Mouse (Mus musculus) retina, postnatal 7 days (tissue): ENCODE results near the gene Zfp639.

Source experiments
- DNase-seq: peaks from one replicate; pipeline ENCODE4 v3.0.0-alpha.2; 2012; ENCODE audit warnings: low read depth, low spot score

Gene Zfp639

GRCm38 (mm10) chr3:32509496-32510374 is at the start of gene Zfp639:
Zfp639 (plus strand) TSS chr3:32510259.
- no peak for DNase-seq

- DNase-seq, result no peak
Measured at GRCm38 (mm10) chr3:32467321-32467720, 42.7 kb upstream of the Zfp639 start.

DNA sequence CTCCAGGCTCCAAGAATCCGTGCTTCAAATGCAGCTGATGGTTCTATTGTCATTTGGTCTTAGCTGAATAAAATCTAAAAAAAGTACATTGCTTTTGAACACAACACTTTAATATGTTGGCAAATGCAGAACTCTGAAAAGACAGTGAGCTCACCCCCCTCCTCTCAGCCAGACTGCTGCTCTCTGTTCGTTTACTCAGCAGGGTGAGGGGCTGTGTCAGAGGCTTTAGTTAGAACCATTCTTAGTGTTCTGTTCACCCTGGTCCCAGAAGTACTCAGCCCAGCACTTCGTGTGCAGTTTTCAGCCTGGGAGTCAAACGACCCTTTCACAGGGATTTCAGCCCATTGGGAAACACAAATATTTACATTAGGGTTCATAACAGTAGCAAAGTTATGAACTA is 41.6 kb upstream of the Zfp639 start:
- DNase-seq, result no peak

DNA sequence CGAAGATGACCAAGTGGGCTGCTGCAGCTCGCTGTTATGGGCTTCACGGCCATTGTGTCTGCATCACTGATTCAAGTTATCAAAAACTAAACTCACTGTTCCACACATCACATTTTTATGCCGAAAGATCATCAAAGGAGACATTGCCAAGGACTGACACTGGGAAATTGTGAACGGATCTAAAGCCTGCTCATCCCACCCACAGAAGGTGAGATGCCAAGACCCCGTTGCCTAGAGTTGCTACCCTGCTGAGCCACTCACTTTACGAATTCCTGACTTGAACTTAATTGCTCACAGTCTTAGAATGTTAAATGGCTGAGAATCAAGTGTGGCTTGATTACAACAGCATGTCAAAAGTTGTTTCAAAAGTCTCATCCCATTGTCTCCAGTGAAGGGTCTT is 39.6 kb upstream of the Zfp639 start:
- no peak for DNase-seq

DNA sequence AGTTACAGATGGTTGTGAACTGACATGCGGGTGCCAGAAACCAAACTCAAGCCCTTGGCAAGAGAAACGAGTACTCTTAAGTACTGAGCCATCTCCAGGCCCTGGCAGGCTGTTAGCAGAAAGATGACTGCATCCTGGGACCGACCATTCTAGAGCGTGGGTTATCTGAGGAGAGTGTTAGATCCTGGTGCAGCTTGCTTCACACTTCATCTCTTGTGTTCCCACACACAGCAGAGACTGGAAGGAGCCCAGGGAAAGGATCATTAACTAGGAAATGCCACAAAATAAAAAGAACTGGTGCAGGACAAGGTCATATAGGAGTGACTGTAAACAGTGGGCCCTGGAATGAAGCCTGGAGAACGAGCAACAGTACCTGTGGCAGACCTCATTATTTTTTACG is 39.0 kb upstream of the Zfp639 start:
- DNase-seq, result no peak

DNA sequence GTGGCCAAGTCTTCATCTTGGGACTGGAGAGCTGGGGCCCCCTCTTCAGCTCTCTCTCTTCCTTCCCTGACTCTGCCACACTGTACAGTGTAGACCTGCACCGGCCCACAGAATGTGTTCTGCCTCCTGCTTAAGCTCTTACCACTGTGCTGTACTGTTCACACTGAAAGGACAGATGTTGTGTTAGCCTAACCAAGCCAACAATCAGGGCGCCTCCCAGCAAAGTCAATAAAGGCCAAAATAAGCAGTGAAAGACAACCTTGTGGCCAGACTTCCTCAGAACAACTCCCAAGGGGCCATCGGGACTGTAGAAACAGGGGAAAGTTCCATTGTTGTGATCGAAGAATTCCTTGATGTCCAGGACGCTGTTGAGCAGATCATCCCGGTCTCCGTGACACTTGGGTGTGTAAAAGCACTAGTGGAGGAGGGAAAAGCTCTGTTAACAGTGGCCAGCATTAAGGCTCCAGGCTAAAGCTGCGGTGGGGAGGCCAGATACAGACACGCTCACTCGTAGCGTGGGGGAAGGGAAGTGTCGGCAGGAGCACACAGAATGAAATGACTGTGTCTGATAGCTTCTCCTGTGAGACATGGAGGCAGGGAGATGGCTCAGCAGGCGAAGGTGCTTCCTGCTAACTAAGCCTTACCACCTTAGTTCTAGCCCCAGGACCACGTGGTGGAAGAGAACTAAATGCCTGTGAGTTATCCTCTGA is 37.7 kb upstream of the Zfp639 start:
- no peak for DNase-seq

- no peak for DNase-seq
Measured at GRCm38 (mm10) chr3:32473184-32473583, 36.9 kb upstream of the Zfp639 start.

DNA sequence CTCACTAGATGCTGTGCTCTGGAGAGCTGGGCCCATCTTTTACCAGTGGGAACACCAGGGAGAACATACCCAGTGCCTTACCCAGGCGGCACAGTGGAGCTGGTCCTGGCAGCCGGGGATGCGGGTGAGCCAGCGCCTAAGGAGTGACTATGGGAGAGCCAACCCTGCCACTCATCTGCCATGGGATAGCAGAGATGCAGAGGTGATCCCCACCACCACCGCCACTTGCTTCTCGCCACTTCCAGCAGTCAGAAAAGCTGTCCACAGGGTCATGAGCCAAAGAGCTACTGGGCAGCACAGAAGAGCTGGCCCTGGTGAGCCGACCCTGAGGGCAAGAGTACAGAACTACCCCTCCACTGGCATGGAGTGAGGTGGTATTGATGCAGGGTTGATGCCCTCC is 30.1 kb upstream of the Zfp639 start:
- no peak for DNase-seq

GRCm38 (mm10) chr3:32483035-32483434 is 27.0 kb upstream of the Zfp639 start:
- no peak for DNase-seq

GRCm38 (mm10) chr3:32486543-32486942 is 23.5 kb upstream of the Zfp639 start:
- no peak for DNase-seq

GRCm38 (mm10) chr3:32488172-32488571 is 21.9 kb upstream of the Zfp639 start:
- DNase-seq, result no peak

DNA sequence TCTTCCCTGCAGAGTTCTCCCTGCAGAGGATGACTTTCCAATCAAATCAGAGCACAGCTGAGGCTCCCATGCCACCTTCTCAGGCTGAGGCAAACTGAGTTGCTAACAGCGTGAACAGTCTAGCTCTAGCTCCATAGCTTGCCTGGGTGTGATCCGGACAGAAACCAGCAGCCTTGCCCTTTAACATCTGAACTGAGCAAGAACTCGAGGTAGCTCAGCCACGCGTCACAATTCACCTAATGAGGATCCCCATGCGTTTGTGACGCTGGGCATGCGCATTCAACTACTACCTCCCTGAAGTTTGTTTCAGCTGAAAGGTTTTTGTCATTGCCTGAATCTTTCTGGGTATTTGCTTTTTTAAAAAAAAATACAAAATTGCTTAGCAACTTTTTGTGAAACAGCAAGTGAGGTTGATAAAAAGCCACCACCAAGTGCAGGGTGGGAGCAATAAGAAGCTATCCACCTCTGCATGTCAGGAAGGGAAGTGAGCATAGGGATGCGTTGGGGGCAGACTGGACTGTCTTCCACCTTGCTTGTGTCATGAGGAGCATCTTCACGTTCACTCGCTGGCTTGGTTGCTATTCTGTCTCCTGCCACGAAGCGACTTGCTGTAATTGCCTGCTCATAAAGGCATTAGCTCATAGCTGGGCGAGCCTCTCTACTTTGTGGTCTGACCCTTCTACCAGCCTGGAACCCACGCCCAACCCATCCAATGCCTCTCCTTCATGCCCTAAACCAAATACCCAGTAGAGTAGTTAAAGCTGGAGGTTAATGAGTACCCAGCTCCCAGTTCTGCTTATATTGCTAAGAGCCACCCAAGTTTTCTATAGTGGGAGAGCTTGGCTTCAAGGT is 19.8 kb upstream of the Zfp639 start:
- DNase-seq, result no peak

- no peak for DNase-seq
Measured at GRCm38 (mm10) chr3:32490928-32491315, 19.1 kb upstream of the Zfp639 start.

- no peak for DNase-seq
Measured at GRCm38 (mm10) chr3:32492097-32493090, 17.7 kb upstream of the Zfp639 start, which contains the start of gene Kcnmb3. Kcnmb3 (minus strand) TSS chr3:32492231.

DNA sequence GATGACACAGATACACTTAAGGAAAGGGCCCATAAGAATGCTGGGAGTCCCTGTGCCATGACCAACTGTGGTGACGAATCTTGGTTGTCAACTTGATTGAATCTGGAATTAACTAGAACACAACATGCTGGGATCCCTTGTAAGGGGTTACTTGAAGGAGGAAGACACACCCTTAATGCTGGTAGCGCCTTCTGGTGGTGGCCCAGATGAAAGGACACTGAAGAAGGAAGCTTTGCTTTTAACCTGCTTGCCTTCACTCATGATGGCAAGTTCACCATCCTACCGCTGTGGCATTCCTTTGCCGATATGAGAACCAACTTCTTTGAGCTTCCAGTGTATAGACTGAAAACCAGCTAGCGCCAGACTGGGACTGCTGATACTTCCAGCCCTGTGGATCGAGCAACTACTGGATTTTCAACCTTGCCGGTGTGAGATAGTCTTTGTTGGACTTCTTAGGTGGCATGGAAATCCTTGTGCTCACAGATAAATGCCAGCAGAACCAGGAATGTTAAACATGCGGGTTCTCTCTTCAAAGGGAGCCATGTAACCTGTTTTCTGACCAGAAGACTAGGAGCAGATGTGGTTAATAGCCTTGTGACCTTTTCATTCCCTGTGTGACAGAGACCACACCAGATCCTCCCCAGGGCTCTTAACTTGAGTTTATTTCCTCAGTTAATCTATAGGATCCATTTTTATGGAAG is 15.5 kb upstream of the Zfp639 start:
- DNase-seq, result no peak

DNA sequence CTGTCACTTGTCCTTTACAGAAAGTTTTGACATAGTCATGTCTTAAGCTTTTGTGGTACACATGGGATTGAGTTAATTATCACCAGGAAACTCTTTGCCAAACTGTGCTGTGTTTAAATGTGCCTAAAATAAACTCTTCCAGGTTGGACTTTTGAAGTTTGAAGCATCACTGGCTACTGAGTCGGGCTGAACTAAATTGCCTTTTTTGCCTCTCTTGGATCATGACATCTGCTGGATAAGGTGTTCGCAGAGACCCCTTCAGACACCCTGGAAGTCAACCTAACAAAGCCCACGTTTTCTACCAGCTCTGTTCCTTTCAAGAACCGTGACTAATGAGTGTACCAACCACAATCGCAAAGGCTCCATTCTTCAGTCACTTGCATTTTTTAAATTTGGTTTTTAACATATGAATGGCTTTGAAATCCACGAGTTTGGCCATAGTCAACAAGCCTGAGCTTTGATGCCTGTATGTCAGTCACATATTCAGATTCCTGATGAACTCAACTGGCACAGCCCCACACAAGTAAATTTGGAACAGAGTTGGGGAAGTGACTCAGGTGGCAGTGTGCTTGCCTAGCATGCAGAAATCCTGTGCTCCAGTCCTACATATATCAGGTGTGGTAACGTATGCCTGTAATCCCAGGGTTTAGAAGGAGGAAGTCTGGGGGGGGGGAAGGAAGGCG is 14.8 kb upstream of the Zfp639 start:
- no peak for DNase-seq

DNA sequence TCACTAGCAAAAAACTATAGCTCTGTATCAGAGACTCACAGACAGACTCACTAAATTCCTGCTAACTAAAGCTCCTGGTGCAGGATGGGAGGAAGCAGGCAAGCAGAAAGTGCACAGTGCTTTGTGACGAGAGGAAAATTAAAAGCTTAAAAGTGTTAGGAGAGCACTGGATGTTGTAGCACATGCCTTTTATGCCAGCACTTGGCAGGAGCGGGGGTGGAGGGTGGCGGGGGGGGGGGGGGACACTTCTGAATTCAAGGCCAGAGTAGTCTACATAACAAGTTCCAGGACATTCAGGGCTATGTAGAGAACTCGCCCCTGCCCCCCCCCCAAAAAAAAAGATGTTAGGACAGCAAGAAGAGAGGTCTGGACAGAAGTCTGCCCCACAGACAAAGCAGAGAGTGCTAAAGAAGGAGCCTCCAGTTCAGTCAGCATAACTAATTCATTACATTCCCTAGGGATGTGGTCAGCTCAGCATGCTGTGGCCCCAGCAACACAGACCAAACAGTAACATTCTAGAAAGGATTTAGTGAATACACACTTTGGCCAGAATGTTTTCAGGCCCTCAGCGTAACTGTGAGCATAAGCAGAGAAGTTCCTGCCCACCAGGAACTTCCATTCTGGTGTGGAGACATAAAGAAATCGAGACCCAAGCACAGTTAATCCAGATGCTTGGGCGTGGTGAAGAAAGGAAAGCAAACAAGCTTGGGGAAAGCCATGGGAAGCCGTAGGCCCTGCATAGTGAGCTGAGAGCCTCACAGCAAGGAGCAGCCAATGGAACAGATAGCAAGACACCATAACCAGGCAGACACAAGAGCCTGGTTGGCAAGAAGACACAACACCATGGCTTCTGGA is 14.0 kb upstream of the Zfp639 start:
- no peak for DNase-seq

DNA sequence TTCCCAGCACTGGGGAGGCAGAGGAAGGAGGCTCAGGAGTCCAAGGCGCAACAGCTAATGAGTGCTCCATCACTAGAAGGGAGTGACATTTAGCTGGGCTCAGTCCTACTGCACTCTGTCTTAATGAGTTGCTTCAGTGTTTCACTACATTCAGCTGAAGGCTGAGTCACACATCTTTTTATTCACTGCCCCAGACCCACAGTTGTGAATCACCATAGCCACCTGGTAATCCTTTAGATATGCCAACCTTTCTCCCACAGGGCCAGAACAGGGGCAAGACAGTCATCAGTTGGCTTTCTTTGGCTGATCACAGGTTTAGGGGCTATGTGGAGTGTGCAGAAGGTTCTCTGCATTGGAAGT is 13.4 kb upstream of the Zfp639 start:
- no peak for DNase-seq

DNA sequence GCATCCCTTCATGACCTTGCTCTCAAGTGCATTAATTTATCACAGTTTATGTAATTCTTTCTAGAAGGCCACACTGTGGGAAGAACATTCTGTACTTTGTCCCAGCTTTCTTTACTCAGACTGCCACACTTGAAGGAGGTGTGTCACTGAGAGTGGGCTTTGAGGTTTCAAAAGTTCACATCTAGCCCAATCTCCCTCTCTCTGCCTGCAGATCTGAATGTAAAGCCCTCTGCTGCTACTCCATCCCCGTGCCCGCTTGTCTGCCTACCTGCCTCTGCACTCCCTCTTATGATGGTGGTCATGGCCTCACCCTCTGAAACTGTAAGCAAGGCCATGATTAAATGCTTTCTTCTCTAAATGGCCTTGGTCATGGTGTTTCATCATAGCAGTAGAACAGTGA is 9.7 kb upstream of the Zfp639 start:
- no peak for DNase-seq
